Mouse (Mus musculus): ENCODE measurements at regions not wholly inside any gene's neighbourhood (a gene's known extent, or its start where the extent isn't known, plus 50 kb on each side); places are given as distances from the start of the nearest gene placed in this dataset.

- no peak for DNase-seq (ENCODE audit: low spot score in 2 of 2)
Measured at GRCm38 (mm10) chr10:100922976-100923375, 332.7 kb downstream of the 1700017N19Rik start.

- DNase-seq (ENCODE audit: low spot score in 2 of 2): no peak
Measured at GRCm38 (mm10) chr10:100927086-100927485, 336.8 kb downstream of the 1700017N19Rik start.

GRCm38 (mm10) chr10:100931739-100932138 lies 341.5 kb downstream of the 1700017N19Rik start:
- no peak for DNase-seq (ENCODE audit: low spot score in 2 of 2)

- DNase-seq (ENCODE audit: low spot score in 2 of 2): no peak
Measured at GRCm38 (mm10) chr10:100958371-100958770, 368.1 kb downstream of the 1700017N19Rik start.

GRCm38 (mm10) chr10:101003469-101003868 lies 413.2 kb downstream of the 1700017N19Rik start:
- DNase-seq (ENCODE audit: low spot score in 2 of 2): no peak

GRCm38 (mm10) chr10:101004687-101005086 lies 414.4 kb downstream of the 1700017N19Rik start:
- no peak for DNase-seq (ENCODE audit: low spot score in 2 of 2)

GRCm38 (mm10) chr10:101015416-101015815 lies 425.1 kb downstream of the 1700017N19Rik start:
- no peak for DNase-seq (ENCODE audit: low spot score in 2 of 2)

- DNase-seq (ENCODE audit: low spot score in 2 of 2): no peak
Measured at GRCm38 (mm10) chr10:101038630-101039029, 448.3 kb downstream of the 1700017N19Rik start.

GRCm38 (mm10) chr10:101039034-101039433 lies 448.8 kb downstream of the 1700017N19Rik start:
- no peak for DNase-seq (ENCODE audit: low spot score in 2 of 2)
